Mouse (Mus musculus) G1E (cell line): ENCODE measurements at regions not wholly inside any gene's neighbourhood (a gene's known extent, or its start where the extent isn't known, plus 50 kb on each side); places are given as distances from the start of the nearest gene placed in this dataset.

Experiments
- ATAC-seq: 2 replicates; pipeline ENCODE4 v1.8.0; 2016; ENCODE audit warnings: mild to moderate bottlenecking; ENCODE audit not compliant: insufficient number of reproducible peaks, poor library complexity, low FRiP score, severe bottlenecking; ENCODE audit errors: extremely low read depth
- DNase-seq: peaks from one replicate; pipeline ENCODE4 v3.0.0; 2012; ENCODE audit warnings: low spot score
- H3K27me3 ChIP-seq: 2 replicates; pipeline ENCODE4 v1.6.1; 2012; ENCODE audit warnings: mild to moderate bottlenecking, low read length, inconsistent platforms; ENCODE audit not compliant: insufficient read depth
- H3K36me3 ChIP-seq: replicated peaks from 2 replicates; pipeline ENCODE3; 2012; ENCODE audit warnings: mild to moderate bottlenecking, inconsistent platforms
- H3K4me1 ChIP-seq: 2 replicates; pipeline ENCODE4 v1.6.1; 2012; ENCODE audit warnings: low read depth, low read length, inconsistent platforms, mixed read lengths; ENCODE audit not compliant: insufficient read depth
- H3K4me3 ChIP-seq: 2 replicates; pipeline ENCODE4 v1.5.1; 2012; ENCODE audit warnings: low read depth, mild to moderate bottlenecking, inconsistent platforms, low read length, moderate library complexity, mixed read lengths
- H3K9me3 ChIP-seq: replicated peaks from 2 replicates; pipeline ENCODE4 v1.6.1; 2012; ENCODE audit warnings: inconsistent platforms
- CTCF ChIP-seq: IDR thresholded peaks from 2 replicates; pipeline ENCODE4 v1.5.1; 2012; ENCODE audit warnings: low read depth, low read length, inconsistent platforms, mixed read lengths

DNA sequence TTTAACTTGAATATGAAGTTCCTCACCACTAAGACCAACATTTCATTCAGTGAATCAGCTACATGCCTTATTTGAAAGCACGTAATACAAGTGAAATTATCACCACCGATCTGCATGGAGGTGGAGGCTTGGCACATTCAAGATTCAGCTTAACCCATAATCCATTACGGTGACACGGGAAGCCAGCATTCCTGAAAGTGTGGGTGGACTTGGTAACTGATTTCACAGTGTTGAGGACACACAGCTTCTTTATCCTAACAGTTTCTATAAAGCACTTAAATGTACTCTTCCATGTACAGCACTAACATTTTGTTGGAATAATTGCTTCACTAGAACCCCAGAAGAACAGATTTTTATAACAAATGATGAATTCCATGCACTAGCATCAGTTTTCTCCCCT, 72.8 kb upstream of the B430218F22Rik start:
- no peaks in the 10 kb centered on the region for H3K27me3 ChIP-seq
- ATAC-seq (no peak), DNase-seq (no peak)
- H3K36me3 ChIP-seq = no peaks in the 10 kb centered on the region
- TF ChIP-seq CTCF = no peak
- H3K4me1 ChIP-seq = no peaks in the 10 kb centered on the region
- no peak overlapping the region for H3K4me3 ChIP-seq
- H3K9me3 ChIP-seq = no peaks in the 10 kb centered on the region
